Mouse (Mus musculus): Measurements from ENCODE around the gene Ralbp1. TPM values are rescaled to one million over a fixed set of nuclear protein-coding genes. Genes with fewer than 3 reads are reported as not detected.

The Ralbp1 gene
- polyA plus RNA-seq, 1 experiment, result 29.8 TPM

GRCm38 (mm10) chr17:65827119-65827840, 58.3 kb downstream of the Ralbp1 start:
- TF ChIP-seq CTCF (conservative IDR thresholded peaks at IDR 0.05; ENCODE audit: insufficient read depth, insufficient read length, low read depth, low read length) (no peak), POLR2A (IDR thresholded peaks at IDR 0.05; ENCODE audit: low read depth, low read length) (no peak)
- Histone ChIP-seq H3K36me3 (ENCODE audit: control insufficient read depth, insufficient read depth, low read length) (no peaks in the 10 kb centered on the region), H3K4me3 (ENCODE audit: insufficient read depth, low read depth, low read length) (no peak overlapping the region), H3K27ac (ENCODE audit: insufficient read depth, low read depth, low read length) (no peak overlapping the region), H3K27me3 (replicated peaks; ENCODE audit: control insufficient read depth, insufficient read depth, low read length) (no peaks in the 10 kb centered on the region), H3K4me1 (ENCODE audit: control insufficient read depth, insufficient read depth, low read length) (no peaks in the 10 kb centered on the region; the same call in 1 of the 2 replicates)
- WGBS, result 85% methylated on average over 16 of the region's 16 CpGs
- DNase-seq, result no peak

DNA sequence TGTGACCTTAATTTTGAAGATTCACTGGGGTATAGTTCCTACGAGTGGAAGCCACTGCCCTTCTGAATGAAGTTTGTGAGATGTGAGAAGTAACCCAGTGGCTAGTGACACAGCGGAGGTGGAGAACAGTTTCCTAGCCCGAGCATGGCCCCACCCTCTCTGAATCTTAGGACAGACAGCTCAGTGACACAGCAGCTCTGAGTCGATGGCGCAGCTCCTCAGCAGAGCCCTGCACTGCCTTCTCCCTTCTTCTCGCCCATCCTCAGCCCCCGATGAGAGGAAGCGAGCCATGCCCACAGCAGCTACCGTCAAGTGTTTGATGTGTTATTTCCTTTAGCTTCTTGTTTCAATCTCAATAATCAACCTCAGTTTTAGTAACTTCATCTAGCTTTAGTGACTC, 59.3 kb downstream of the Ralbp1 start:
- Histone ChIP-seq H3K36me3 (ENCODE audit: control insufficient read depth, insufficient read depth, low read length) (no peaks in the 10 kb centered on the region), H3K4me3 (ENCODE audit: insufficient read depth, low read depth, low read length) (no peak overlapping the region), H3K4me1 (ENCODE audit: control insufficient read depth, insufficient read depth, low read length) (no peaks in the 10 kb centered on the region; the same call in 1 of the 2 replicates), H3K27me3 (replicated peaks; ENCODE audit: control insufficient read depth, insufficient read depth, low read length) (no peaks in the 10 kb centered on the region), H3K27ac (ENCODE audit: insufficient read depth, low read depth, low read length) (no peak overlapping the region)
- DNase-seq, result no peak
- WGBS, result 50% methylated on average over 9 of the region's 9 CpGs
- no peak for TF ChIP-seq CTCF (conservative IDR thresholded peaks at IDR 0.05; ENCODE audit: insufficient read depth, insufficient read length, low read depth, low read length)
- no peak for TF ChIP-seq POLR2A (IDR thresholded peaks at IDR 0.05; ENCODE audit: low read depth, low read length)

DNA sequence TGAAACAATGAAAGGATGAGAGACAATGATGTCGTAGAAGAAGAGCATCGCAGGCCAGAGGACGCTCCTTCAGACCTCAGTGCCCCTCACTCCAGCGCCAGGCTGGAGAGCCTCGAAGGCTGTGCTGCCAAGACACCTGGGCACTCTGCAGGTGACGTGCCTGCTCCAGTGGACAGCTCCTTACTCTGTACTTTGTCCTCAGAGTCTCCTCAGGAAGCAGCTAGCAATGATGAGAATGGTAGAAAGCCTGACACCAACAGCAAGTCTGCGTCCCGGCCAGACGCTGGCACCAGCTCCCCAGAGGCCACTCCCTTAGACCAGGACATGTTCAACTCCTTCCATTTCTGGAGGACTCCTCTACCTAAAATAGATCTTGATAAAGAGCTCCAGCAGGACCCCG, 61.4 kb downstream of the Ralbp1 start:
- 69% methylated on average over 10 of the region's 10 CpGs for WGBS
- H3K36me3 ChIP-seq (ENCODE audit: control insufficient read depth, insufficient read depth, low read length), result no peaks in the 10 kb centered on the region; the same call in 1 of the 2 replicates

DNA sequence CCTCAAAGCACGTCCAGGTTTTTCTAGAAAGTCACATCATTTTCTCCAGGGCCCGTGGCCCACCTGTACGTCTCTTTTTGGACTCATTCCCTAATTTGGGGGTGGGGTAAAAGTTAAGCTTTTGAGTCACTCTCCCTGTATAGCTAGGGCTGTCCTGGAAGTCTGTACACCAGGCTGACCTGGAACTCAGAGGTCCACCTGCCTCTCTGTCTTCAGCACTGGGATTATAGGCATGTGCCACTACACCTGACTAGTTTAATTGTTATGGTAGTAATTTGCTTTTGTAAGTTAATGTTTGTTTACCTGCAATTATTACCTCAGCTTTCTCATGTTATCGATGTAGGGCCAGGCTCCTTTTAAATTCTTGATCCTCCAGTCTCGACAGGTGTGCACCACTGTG, 63.2 kb downstream of the Ralbp1 start:
- H3K36me3 ChIP-seq (ENCODE audit: control insufficient read depth, insufficient read depth, low read length), result no peaks in the 10 kb centered on the region; the same call in 1 of the 2 replicates
- no peak for TF ChIP-seq POLR2A (IDR thresholded peaks at IDR 0.05; ENCODE audit: low read depth, low read length)
- TF ChIP-seq CTCF (conservative IDR thresholded peaks at IDR 0.05; ENCODE audit: insufficient read depth, insufficient read length, low read depth, low read length), result no peak
- no peak overlapping the region; the same call in 1 of the 2 replicates for H3K27ac ChIP-seq (ENCODE audit: insufficient read depth, low read depth, low read length)
- no peaks in the 10 kb centered on the region; the same call in 1 of the 2 replicates for H3K4me1 ChIP-seq (ENCODE audit: control insufficient read depth, insufficient read depth, low read length)
- no peak overlapping the region for H3K4me3 ChIP-seq (ENCODE audit: insufficient read depth, low read depth, low read length)
- H3K27me3 ChIP-seq (replicated peaks; ENCODE audit: control insufficient read depth, insufficient read depth, low read length), result no peaks in the 10 kb centered on the region
- 53% methylated on average over 5 of the region's 5 CpGs for WGBS
- DNase-seq, result peak; percentile 29

More for the DNA sequence above, 61.4 kb downstream of the Ralbp1 start:
- H3K27me3 ChIP-seq (replicated peaks; ENCODE audit: control insufficient read depth, insufficient read depth, low read length), result no peaks in the 10 kb centered on the region
- peak; percentile 68 for DNase-seq
- TF ChIP-seq POLR2A (IDR thresholded peaks at IDR 0.05; ENCODE audit: low read depth, low read length), result no peak
- no peak for TF ChIP-seq CTCF (conservative IDR thresholded peaks at IDR 0.05; ENCODE audit: insufficient read depth, insufficient read length, low read depth, low read length)
- H3K4me1 ChIP-seq (ENCODE audit: control insufficient read depth, insufficient read depth, low read length), result no peaks in the 10 kb centered on the region; the same call in 1 of the 2 replicates
- H3K4me3 ChIP-seq (ENCODE audit: insufficient read depth, low read depth, low read length), result no peak overlapping the region
- no peak overlapping the region for H3K27ac ChIP-seq (ENCODE audit: insufficient read depth, low read depth, low read length)

- peaks cover 2% of the 10 kb centered on the region; the same call in 1 of the 2 replicates for H3K36me3 ChIP-seq (ENCODE audit: control insufficient read depth, insufficient read depth, low read length)
- TF ChIP-seq CTCF (conservative IDR thresholded peaks at IDR 0.05; ENCODE audit: insufficient read depth, insufficient read length, low read depth, low read length) (no peak), POLR2A (IDR thresholded peaks at IDR 0.05; ENCODE audit: low read depth, low read length) (no peak)
- DNase-seq, result no peak
Observed at GRCm38 (mm10) chr17:65820197-65820596, 65.4 kb downstream of the Ralbp1 start.

DNA sequence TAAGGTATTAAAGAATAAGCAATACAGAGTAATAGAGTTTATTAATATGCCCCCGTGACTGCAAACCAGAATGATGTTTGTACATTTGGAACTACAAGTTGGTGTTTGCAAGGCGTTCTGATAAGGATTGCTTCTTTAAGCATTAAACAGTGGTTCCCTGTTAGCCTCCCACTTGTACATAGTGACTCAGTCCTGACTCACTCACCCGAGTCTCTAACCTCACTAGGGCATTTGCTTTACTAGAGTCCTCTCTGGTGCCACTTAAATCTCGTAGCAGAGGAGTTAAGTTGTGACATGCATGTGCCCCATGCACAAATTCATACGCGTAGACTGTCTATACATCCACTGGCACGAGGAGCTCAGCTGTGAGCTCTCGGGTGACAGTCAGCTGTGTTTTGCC, 71.8 kb downstream of the Ralbp1 start:
- H3K4me1 ChIP-seq (ENCODE audit: control insufficient read depth, insufficient read depth, low read length), result no peaks in the 10 kb centered on the region
- WGBS, result 76% methylated on average over 8 of the region's 8 CpGs
- peak overlapping the region; percentile 49; the same call in 1 of the 2 replicates for H3K27ac ChIP-seq (ENCODE audit: insufficient read depth, low read depth, low read length)
- DNase-seq, result no peak
- no peaks in the 10 kb centered on the region for H3K27me3 ChIP-seq (replicated peaks; ENCODE audit: control insufficient read depth, insufficient read depth, low read length)
- no peak overlapping the region for H3K4me3 ChIP-seq (ENCODE audit: insufficient read depth, low read depth, low read length)
- no peak for TF ChIP-seq CTCF (conservative IDR thresholded peaks at IDR 0.05; ENCODE audit: insufficient read depth, insufficient read length, low read depth, low read length)
- TF ChIP-seq POLR2A (IDR thresholded peaks at IDR 0.05; ENCODE audit: low read depth, low read length), result no peak
- peaks cover 8% of the 10 kb centered on the region; the same call in 1 of the 2 replicates for H3K36me3 ChIP-seq (ENCODE audit: control insufficient read depth, insufficient read depth, low read length)

More at GRCm38 (mm10) chr17:65820197-65820596, 65.4 kb downstream of the Ralbp1 start:
- no peaks in the 10 kb centered on the region for H3K27me3 ChIP-seq (replicated peaks; ENCODE audit: control insufficient read depth, insufficient read depth, low read length)
- H3K4me1 ChIP-seq (ENCODE audit: control insufficient read depth, insufficient read depth, low read length), result no peaks in the 10 kb centered on the region; the same call in 1 of the 2 replicates
- WGBS, result 67% methylated on average over 5 of the region's 5 CpGs
- H3K4me3 ChIP-seq (ENCODE audit: insufficient read depth, low read depth, low read length), result no peak overlapping the region
- no peak overlapping the region for H3K27ac ChIP-seq (ENCODE audit: insufficient read depth, low read depth, low read length)

GRCm38 (mm10) chr17:65811032-65811431, 74.6 kb downstream of the Ralbp1 start:
- DNase-seq, result no peak
- WGBS, result 66% methylated on average over 5 of the region's 5 CpGs
- Histone ChIP-seq H3K36me3 (ENCODE audit: control insufficient read depth, insufficient read depth, low read length) (peaks cover 8% of the 10 kb centered on the region; the same call in 1 of the 2 replicates), H3K4me3 (ENCODE audit: insufficient read depth, low read depth, low read length) (no peak overlapping the region), H3K4me1 (ENCODE audit: control insufficient read depth, insufficient read depth, low read length) (no peaks in the 10 kb centered on the region), H3K27me3 (replicated peaks; ENCODE audit: control insufficient read depth, insufficient read depth, low read length) (no peaks in the 10 kb centered on the region), H3K27ac (ENCODE audit: insufficient read depth, low read depth, low read length) (no peak overlapping the region)
- TF ChIP-seq POLR2A (IDR thresholded peaks at IDR 0.05; ENCODE audit: low read depth, low read length), result no peak
- no peak for TF ChIP-seq CTCF (conservative IDR thresholded peaks at IDR 0.05; ENCODE audit: insufficient read depth, insufficient read length, low read depth, low read length)

Data from kidney, adult 2 months (tissue).